Mouse (Mus musculus): Measurements from ENCODE around the gene Cntnap2. TPM values are rescaled to one million over a fixed set of nuclear protein-coding genes. Genes with fewer than 3 reads are reported as not detected.

Cntnap2 gene
- total and polyA plus RNA-seq, 2 experiments from 2014 or later: 39.8 to 76.6 TPM

GRCm38 (mm10) chr6:46696187-46696586 lies 1637.0 kb downstream of the Cntnap2 start:
- no peak for TF ChIP-seq CTCF (IDR thresholded peaks at IDR 0.05; ENCODE audit: low read depth)
- ATAC-seq (no peak), DNase-seq (ENCODE audit: low spot score) (no peak)
- Histone ChIP-seq H3K4me2 (ENCODE audit: low read depth, low read length) (no peak overlapping the region), H3K9me3 (ENCODE audit: low read length) (no peaks in the 10 kb centered on the region), H3K4me1 (ENCODE audit: insufficient read depth, low read length) (no peaks in the 10 kb centered on the region; the same call in 1 of the 2 replicates), H3K4me3 (ENCODE audit: low read length) (no peak overlapping the region), H3K27me3 (ENCODE audit: insufficient read depth, low read length) (no peaks in the 10 kb centered on the region), H3K9ac (replicated peaks; ENCODE audit: low read length) (no peak overlapping the region), H3K27ac (no peak overlapping the region), H3K36me3 (ENCODE audit: insufficient read depth, low read length) (no peaks in the 10 kb centered on the region)
- 67% methylated on average over 1 of the region's 1 CpGs for WGBS

GRCm38 (mm10) chr6:46699343-46699742 lies 1640.2 kb downstream of the Cntnap2 start:
- Histone ChIP-seq H3K9ac (replicated peaks; ENCODE audit: low read length) (no peak overlapping the region), H3K9me3 (ENCODE audit: low read length) (no peaks in the 10 kb centered on the region), H3K4me3 (ENCODE audit: low read length) (no peak overlapping the region), H3K27me3 (ENCODE audit: insufficient read depth, low read length) (no peaks in the 10 kb centered on the region), H3K36me3 (ENCODE audit: insufficient read depth, low read length) (no peaks in the 10 kb centered on the region), H3K4me2 (ENCODE audit: low read depth, low read length) (no peak overlapping the region), H3K4me1 (ENCODE audit: insufficient read depth, low read length) (no peaks in the 10 kb centered on the region; the same call in 1 of the 2 replicates), H3K27ac (no peak overlapping the region)
- 66% methylated on average over 2 of the region's 2 CpGs for WGBS
- ATAC-seq (no peak), DNase-seq (ENCODE audit: low spot score) (peak; percentile 37)
- TF ChIP-seq CTCF (IDR thresholded peaks at IDR 0.05; ENCODE audit: low read depth): no peak

- DNase-seq (ENCODE audit: low spot score) (peak; percentile 76), ATAC-seq (peak; percentile 69)
- no peak overlapping the region for H3K4me2 ChIP-seq (ENCODE audit: low read depth, low read length)
- no peaks in the 10 kb centered on the region for H3K27me3 ChIP-seq (ENCODE audit: insufficient read depth, low read length)
- WGBS: 46% methylated on average over 7 of the region's 7 CpGs
- no peaks in the 10 kb centered on the region for H3K36me3 ChIP-seq (ENCODE audit: insufficient read depth, low read length)
- H3K9ac ChIP-seq (replicated peaks; ENCODE audit: low read length): no peak overlapping the region
- no peaks in the 10 kb centered on the region for H3K4me1 ChIP-seq (ENCODE audit: insufficient read depth, low read length)
- no peak overlapping the region for H3K4me3 ChIP-seq (ENCODE audit: low read length)
- H3K9me3 ChIP-seq (ENCODE audit: low read length): no peaks in the 10 kb centered on the region
- no peak overlapping the region for H3K27ac ChIP-seq
- TF ChIP-seq CTCF (IDR thresholded peaks at IDR 0.05; ENCODE audit: low read depth): no peak
These were observed 1645.4 kb downstream of the Cntnap2 start for GRCm38 (mm10) chr6:46704293-46705170.

DNA sequence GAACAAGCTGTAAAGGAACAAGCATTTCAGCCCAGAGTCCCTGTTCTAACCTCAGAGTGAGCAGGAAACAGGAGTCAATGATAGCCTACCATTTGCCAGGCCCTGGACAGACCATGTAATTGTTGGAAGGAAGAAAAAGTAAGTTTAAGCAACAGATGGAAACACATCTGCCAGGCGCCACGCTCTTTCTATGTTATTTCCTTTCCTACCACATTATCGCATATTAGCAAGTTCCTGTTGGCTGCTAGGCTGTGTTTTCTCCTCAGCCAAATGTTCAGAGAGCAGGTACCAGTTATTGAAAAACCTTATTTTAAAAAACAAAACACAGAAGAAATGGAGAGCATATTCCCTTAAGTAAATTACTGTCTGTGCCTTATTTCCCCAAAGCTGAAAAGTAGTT lies 1646.8 kb downstream of the Cntnap2 start:
- H3K27me3 ChIP-seq (ENCODE audit: insufficient read depth, low read length): no peaks in the 10 kb centered on the region
- H3K4me2 ChIP-seq (ENCODE audit: low read depth, low read length): no peak overlapping the region
- H3K9me3 ChIP-seq (ENCODE audit: low read length): no peaks in the 10 kb centered on the region
- H3K4me3 ChIP-seq (ENCODE audit: low read length): no peak overlapping the region
- 75% methylated on average over 3 of the region's 3 CpGs for WGBS
- H3K36me3 ChIP-seq (ENCODE audit: insufficient read depth, low read length): no peaks in the 10 kb centered on the region
- DNase-seq (ENCODE audit: low spot score) (no peak), ATAC-seq (no peak)
- H3K27ac ChIP-seq: no peak overlapping the region
- no peak for TF ChIP-seq CTCF (IDR thresholded peaks at IDR 0.05; ENCODE audit: low read depth)
- H3K4me1 ChIP-seq (ENCODE audit: insufficient read depth, low read length): no peaks in the 10 kb centered on the region
- no peak overlapping the region for H3K9ac ChIP-seq (replicated peaks; ENCODE audit: low read length)

GRCm38 (mm10) chr6:46716576-46716975 lies 1657.4 kb downstream of the Cntnap2 start:
- no peaks in the 10 kb centered on the region for H3K9me3 ChIP-seq (ENCODE audit: low read length)
- no peaks in the 10 kb centered on the region for H3K36me3 ChIP-seq (ENCODE audit: insufficient read depth, low read length)
- 73% methylated on average over 2 of the region's 2 CpGs for WGBS
- no peaks in the 10 kb centered on the region for H3K4me1 ChIP-seq (ENCODE audit: insufficient read depth, low read length)
- DNase-seq (ENCODE audit: low spot score) (no peak), ATAC-seq (no peak)
- no peak overlapping the region for H3K4me3 ChIP-seq (ENCODE audit: low read length)
- no peaks in the 10 kb centered on the region for H3K27me3 ChIP-seq (ENCODE audit: insufficient read depth, low read length)
- no peak overlapping the region for H3K4me2 ChIP-seq (ENCODE audit: low read depth, low read length)
- TF ChIP-seq CTCF (IDR thresholded peaks at IDR 0.05; ENCODE audit: low read depth): no peak
- no peak overlapping the region for H3K9ac ChIP-seq (replicated peaks; ENCODE audit: low read length)
- no peak overlapping the region for H3K27ac ChIP-seq

- no peak overlapping the region for H3K4me3 ChIP-seq (ENCODE audit: low read length)
- no peak overlapping the region for H3K4me2 ChIP-seq (ENCODE audit: low read depth, low read length)
- H3K9ac ChIP-seq (replicated peaks; ENCODE audit: low read length): no peak overlapping the region
- H3K4me1 ChIP-seq (ENCODE audit: insufficient read depth, low read length): no peaks in the 10 kb centered on the region
- DNase-seq (ENCODE audit: low spot score) (no peak), ATAC-seq (no peak)
- no peak overlapping the region for H3K27ac ChIP-seq
- no peaks in the 10 kb centered on the region for H3K36me3 ChIP-seq (ENCODE audit: insufficient read depth, low read length)
- no peak for TF ChIP-seq CTCF (IDR thresholded peaks at IDR 0.05; ENCODE audit: low read depth)
- no peaks in the 10 kb centered on the region for H3K9me3 ChIP-seq (ENCODE audit: low read length)
- no peaks in the 10 kb centered on the region for H3K27me3 ChIP-seq (ENCODE audit: insufficient read depth, low read length)
These were observed 1674.6 kb downstream of the Cntnap2 start for GRCm38 (mm10) chr6:46733794-46734193.

DNA sequence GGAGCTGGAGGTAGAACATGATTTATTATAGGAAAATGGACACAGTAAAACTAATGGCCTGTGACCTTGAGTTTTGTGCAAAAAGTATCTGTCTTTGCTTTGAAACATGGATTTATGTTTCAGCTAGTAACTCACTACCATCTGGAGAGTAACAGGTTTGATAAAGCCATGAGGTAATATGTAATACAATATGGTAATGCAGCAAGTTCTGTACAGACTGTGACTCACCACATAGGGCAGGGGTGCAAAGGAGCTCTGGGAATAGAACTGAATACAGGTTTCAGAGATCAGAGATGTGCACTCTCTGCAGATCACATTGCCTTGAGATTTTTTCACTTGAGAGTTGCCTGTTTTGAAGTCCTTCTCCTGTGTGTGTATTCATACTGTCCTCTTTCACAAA lies 1689.3 kb downstream of the Cntnap2 start:
- TF ChIP-seq CTCF (IDR thresholded peaks at IDR 0.05; ENCODE audit: low read depth): no peak
- H3K36me3 ChIP-seq (ENCODE audit: insufficient read depth, low read length): no peaks in the 10 kb centered on the region

More for the DNA sequence above, 1689.3 kb downstream of the Cntnap2 start:
- no peak overlapping the region for H3K4me3 ChIP-seq (ENCODE audit: low read length)
- no peak for DNase-seq (ENCODE audit: low spot score)
- ATAC-seq: no peak
- H3K9me3 ChIP-seq (ENCODE audit: low read length): no peaks in the 10 kb centered on the region
- no peak overlapping the region for H3K27ac ChIP-seq
- H3K27me3 ChIP-seq (ENCODE audit: insufficient read depth, low read length): no peaks in the 10 kb centered on the region
- no peak overlapping the region for H3K9ac ChIP-seq (replicated peaks; ENCODE audit: low read length)
- no peaks in the 10 kb centered on the region for H3K4me1 ChIP-seq (ENCODE audit: insufficient read depth, low read length)
- no peak overlapping the region for H3K4me2 ChIP-seq (ENCODE audit: low read depth, low read length)
